In the genomic region with DNA sequence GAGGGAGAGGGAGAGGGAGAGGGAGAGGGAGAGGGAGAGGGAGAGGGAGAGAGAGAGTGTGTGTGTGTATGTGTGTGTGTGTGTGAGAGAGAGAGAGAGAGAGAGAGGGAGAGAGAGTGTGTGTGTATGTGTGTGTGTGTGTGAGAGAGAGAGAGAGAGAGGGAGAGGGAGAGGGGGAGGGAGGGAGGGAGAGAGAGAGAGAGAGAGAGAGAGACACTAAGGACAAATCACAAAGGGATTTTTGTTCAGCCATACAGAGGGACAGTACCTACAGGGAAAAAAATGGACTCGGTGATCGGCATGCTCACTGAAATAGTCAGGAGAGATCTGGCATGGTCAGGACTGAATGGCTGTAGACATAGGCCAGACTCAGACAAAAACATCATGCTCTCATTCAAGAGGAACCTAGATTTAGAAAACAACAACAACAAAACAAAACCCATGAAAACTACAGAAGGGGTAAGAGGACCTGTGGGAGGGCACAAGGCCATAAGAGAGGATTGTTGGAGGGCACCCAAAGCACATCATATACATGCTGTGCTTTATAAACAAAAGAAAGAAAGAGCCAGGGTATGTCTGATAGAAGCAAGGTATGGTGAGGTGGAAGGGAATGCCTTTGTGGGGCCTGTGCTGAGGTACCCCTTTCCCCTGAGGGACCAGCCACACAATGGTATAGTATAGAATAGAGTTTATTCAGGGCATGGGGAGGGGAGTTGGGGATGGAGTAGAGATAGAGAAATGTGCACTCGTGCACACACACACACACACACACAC, we compare ENCODE assay signal across 21 mouse cellular contexts.
DNase-seq lines count a peak whose midpoint lies in the region; ATAC-seq and TF ChIP-seq lines count a peak whose summit lies in the region.
"Had no signal": no experiment of that assay in that cellular context is flagged by ENCODE, and none has a peak within 500 bp of the region (broad histone marks: within the 10 kb centered on the region; RNA-seq: fewer than 3 reads in every experiment).

No protein-coding gene starts in this region.

- peaks cover 6% of the 10 kb centered on the region; the same call in 1 of the 2 replicates for H3K4me1 ChIP-seq in midbrain, embryonic 11.5 days (ENCODE audit: control insufficient read depth, insufficient read depth, low read length)
- peaks cover 27% of the 10 kb centered on the region for H3K4me1 ChIP-seq in midbrain, embryonic 10.5 days
- H3K4me1 ChIP-seq in forebrain, postnatal 0 days (ENCODE audit: insufficient read depth), result no peaks in the 10 kb centered on the region
- H3K4me1 ChIP-seq in midbrain, embryonic 12.5 days, result peaks cover 7% of the 10 kb centered on the region; the same call in 1 of the 2 replicates
- H3K4me1 ChIP-seq: embryonic facial prominence, embryonic 15.5 days; heart, embryonic 10.5 days had no signal

- intact Hi-C loops in gastrocnemius, postnatal 14 days (cut with DNase I; ENCODE audit: low total_unique reads), result no loop called here

- WGBS in midbrain, embryonic 11.5 days, result 82% methylated on average over 3 of the region's 3 CpGs
- 68% methylated on average over 3 of the region's 3 CpGs for WGBS in midbrain, embryonic 10.5 days
- 34% methylated on average over 3 of the region's 3 CpGs for WGBS in forebrain, postnatal 0 days
- WGBS in midbrain, embryonic 12.5 days, result 43% methylated on average over 2 of the region's 3 CpGs

- no peak overlapping the region for H3K9ac ChIP-seq in midbrain, embryonic 11.5 days (ENCODE audit: low read length)
- no peak overlapping the region for H3K9ac ChIP-seq in forebrain, postnatal 0 days
- no peak overlapping the region for H3K9ac ChIP-seq in midbrain, embryonic 12.5 days (replicated peaks)
- H3K9ac ChIP-seq: embryonic facial prominence, embryonic 15.5 days; lung, embryonic 14.5 days had no signal

- no peaks in the 10 kb centered on the region for H3K27me3 ChIP-seq in midbrain, embryonic 11.5 days (ENCODE audit: control insufficient read depth, insufficient read depth, low read length)
- no peaks in the 10 kb centered on the region for H3K27me3 ChIP-seq in midbrain, embryonic 10.5 days (ENCODE audit: low read depth, poor library complexity, severe bottlenecking)
- H3K27me3 ChIP-seq in forebrain, postnatal 0 days (ENCODE audit: insufficient read depth, low read length), result no peaks in the 10 kb centered on the region
- no peaks in the 10 kb centered on the region for H3K27me3 ChIP-seq in midbrain, embryonic 12.5 days
- H3K27me3 ChIP-seq: Patski had no signal

- H3K36me3 ChIP-seq in midbrain, embryonic 11.5 days (ENCODE audit: control insufficient read depth, insufficient read depth, low read length), result no peaks in the 10 kb centered on the region
- H3K36me3 ChIP-seq in midbrain, embryonic 10.5 days, result no peaks in the 10 kb centered on the region
- no peaks in the 10 kb centered on the region for H3K36me3 ChIP-seq in forebrain, postnatal 0 days (ENCODE audit: insufficient read depth)
- no peaks in the 10 kb centered on the region for H3K36me3 ChIP-seq in midbrain, embryonic 12.5 days
- H3K36me3 ChIP-seq: embryonic facial prominence, embryonic 15.5 days; heart, embryonic 10.5 days had no signal

- DNase-seq in midbrain, embryonic 11.5 days (ENCODE audit: low spot score, missing footprints), result no peak
- no peak for DNase-seq in midbrain, embryonic 10.5 days (ENCODE audit: low spot score)
- peak; percentile 32 for DNase-seq in forebrain, postnatal 0 days
- DNase-seq in gastrocnemius, postnatal 14 days, result no peak
- DNase-seq: cerebellum, adult 11-12 months; gastrocnemius, postnatal 10 days; heart, postnatal 4 days; kidney, adult 11 months; kidney, postnatal 25 days; layer of hippocampus, adult 9-11 months; liver; lung, embryonic 14.5 days; thymus, adult 18-20 months had no signal

- TF ChIP-seq CTCF in forebrain, postnatal 0 days (IDR thresholded peaks at IDR 0.05; ENCODE audit: low read depth), result no peak

- no peak overlapping the region for H3K4me2 ChIP-seq in midbrain, embryonic 11.5 days
- peak overlapping the region; percentile 17; the same call in 1 of the 2 replicates for H3K4me2 ChIP-seq in forebrain, postnatal 0 days (ENCODE audit: low read depth)
- no peak overlapping the region for H3K4me2 ChIP-seq in midbrain, embryonic 12.5 days (replicated peaks)
- H3K4me2 ChIP-seq: embryonic facial prominence, embryonic 15.5 days; lung, embryonic 14.5 days had no signal

- H3K4me3 ChIP-seq in midbrain, embryonic 11.5 days (ENCODE audit: low read depth, low read length), result no peak overlapping the region
- H3K4me3 ChIP-seq in midbrain, embryonic 10.5 days, result no peak overlapping the region
- H3K4me3 ChIP-seq in forebrain, postnatal 0 days (ENCODE audit: low read depth, low read length), result peak overlapping the region; percentile 7; the same call in 1 of the 2 replicates
- no peak overlapping the region for H3K4me3 ChIP-seq in midbrain, embryonic 12.5 days
- H3K4me3 ChIP-seq: embryonic facial prominence, embryonic 15.5 days; heart, embryonic 10.5 days had no signal

- 0 out of 2 replicates have a peak, but pooled peaks have one; percentile 27 for ATAC-seq in midbrain, embryonic 11.5 days (ENCODE audit: low FRiP score)
- ATAC-seq in forebrain, postnatal 0 days, result peak; percentile 47
- ATAC-seq in midbrain, embryonic 12.5 days (ENCODE audit: low FRiP score, low read depth), result peak; percentile 53
- no peak for ATAC-seq in megakaryocyte, adult 5-6 weeks (ENCODE audit: poor library complexity, severe bottlenecking)
- no peak for ATAC-seq in granulocyte monocyte progenitor cell, adult 5-6 weeks (replicated peaks; ENCODE audit: poor library complexity, severe bottlenecking)
- ATAC-seq in megakaryocyte progenitor cell, adult 5-6 weeks (replicated peaks; ENCODE audit: poor library complexity), result no peak
- ATAC-seq: Patski had no signal

- no peak overlapping the region for H3K27ac ChIP-seq in midbrain, embryonic 11.5 days (ENCODE audit: low read depth, low read length)
- H3K27ac ChIP-seq in midbrain, embryonic 10.5 days (replicated peaks), result no peak overlapping the region
- peak overlapping the region; percentile 62 for H3K27ac ChIP-seq in forebrain, postnatal 0 days (ENCODE audit: low read depth, low read length)
- peak overlapping the region; percentile 58 for H3K27ac ChIP-seq in midbrain, embryonic 12.5 days (replicated peaks)
- H3K27ac ChIP-seq: embryonic facial prominence, embryonic 15.5 days; heart, embryonic 10.5 days; macrophage had no signal

- H3K9me3 ChIP-seq in midbrain, embryonic 11.5 days (ENCODE audit: control insufficient read depth, low read length), result no peaks in the 10 kb centered on the region
- H3K9me3 ChIP-seq in midbrain, embryonic 10.5 days (replicated peaks), result no peaks in the 10 kb centered on the region
- H3K9me3 ChIP-seq in forebrain, postnatal 0 days (ENCODE audit: low read length), result no peaks in the 10 kb centered on the region
- H3K9me3 ChIP-seq in midbrain, embryonic 12.5 days, result no peaks in the 10 kb centered on the region
- H3K9me3 ChIP-seq: embryonic facial prominence, embryonic 15.5 days; heart, embryonic 10.5 days had no signal

Comparison
In these comparisons a context has a peak if more than half of its experiments do, and no peak if none do; other contexts are left out.
1. H3K27ac ChIP-seq: peak in forebrain, postnatal 0 days (single experiment) and midbrain, embryonic 12.5 days (single experiment); none in midbrain, embryonic 11.5 days (single experiment) and midbrain, embryonic 10.5 days (single experiment).
2. ATAC-seq: peak in midbrain, embryonic 11.5 days (single experiment), forebrain, postnatal 0 days (single experiment) and midbrain, embryonic 12.5 days (single experiment); none in megakaryocyte, adult 5-6 weeks (single experiment), granulocyte monocyte progenitor cell, adult 5-6 weeks (single experiment) and megakaryocyte progenitor cell, adult 5-6 weeks (single experiment).